Mouse (Mus musculus) liver, adult 2 months (tissue): Measurements from ENCODE around the gene Gm10382. TPM values are rescaled to one million over a fixed set of nuclear protein-coding genes. Genes with fewer than 3 reads are reported as not detected.
"Not testable (repeated sequence)": the region's sequence is repeated elsewhere in the genome, so short reads cannot be mapped to it uniquely, and the experiment has no call there.

ENCODE experiments used
- DNase-seq: peaks from one replicate; pipeline ENCODE4 v3.0.0-alpha.2; 2011; ENCODE audit warnings: low read depth, low spot score; ENCODE audit errors: extremely low read depth
- H3K27ac ChIP-seq: fragments of 200-500 bp; replicated peaks from 2 replicates; pipeline ENCODE4 v1.5.1; 2012; ENCODE audit warnings: low read depth, mild to moderate bottlenecking, control low read depth, inconsistent platforms, low read length; ENCODE audit not compliant: insufficient read depth
- H3K27me3 ChIP-seq: fragments of 200-500 bp; 2 replicates; pipeline ENCODE4 v1.6.1; 2012; ENCODE audit warnings: mild to moderate bottlenecking, moderate library complexity, low read length, inconsistent platforms; ENCODE audit not compliant: control insufficient read depth, insufficient read depth
- H3K36me3 ChIP-seq: fragments of 200-500 bp; 2 replicates; pipeline ENCODE4 v1.6.1; 2012; ENCODE audit warnings: low read length, inconsistent platforms; ENCODE audit not compliant: control insufficient read depth, insufficient read depth
- H3K4me1 ChIP-seq: fragments of 200-500 bp; 2 replicates; pipeline ENCODE4 v1.6.1; 2011; ENCODE audit warnings: low read length; ENCODE audit not compliant: control insufficient read depth, insufficient read depth
- H3K4me3 ChIP-seq: fragments of 200-500 bp; 2 replicates; pipeline ENCODE4 v1.5.1; 2011; ENCODE audit warnings: low read depth, mild to moderate bottlenecking, control low read depth, low read length, moderate library complexity; ENCODE audit not compliant: insufficient read depth
- H3K79me2 ChIP-seq: fragments of 200-500 bp; 2 replicates; pipeline ENCODE4 v1.6.1; 2012; ENCODE audit warnings: inconsistent platforms, mild to moderate bottlenecking, low read length, moderate library complexity; ENCODE audit not compliant: control insufficient read depth, insufficient read depth
- H3K9ac ChIP-seq: fragments of 200-500 bp; 2 replicates; pipeline ENCODE4 v1.6.1; 2012; ENCODE audit warnings: low read depth, mild to moderate bottlenecking, control low read depth, inconsistent platforms, low read length
- CTCF ChIP-seq: fragments of 200-500 bp; IDR thresholded peaks from 2 replicates; pipeline ENCODE4 v1.5.1; 2011; ENCODE audit warnings: low read depth, low read length, control low read depth
- POLR2A ChIP-seq: fragments of 200-500 bp; IDR thresholded peaks from 2 replicates; pipeline ENCODE4 v1.6.1; 2011; ENCODE audit warnings: low read length, control low read depth; ENCODE audit not compliant: insufficient read depth; ENCODE audit errors: extremely low read depth
- WGBS: fragments of 180-500 bp; shearing (Covaris S2); methylation state at CpG from one replicate; pipeline ENCODE4 v1.1.7; 2018; 5-methylcytosine and 5-hydroxymethylcytosine counted together
- polyA plus RNA-seq: library from polyadenylated mRNA; depleted of rRNA; stranded (reverse); fragments of >200 nt; gene quantifications from 2 replicates; pipeline ENCODE4 v1.2.3, GENCODE M21; 2012
- total RNA-seq: library from RNA; depleted of rRNA; stranded (reverse); fragments of >200 nt; gene quantifications from 2 replicates; pipeline ENCODE4 v1.2.3, GENCODE M21; 2014

Gene Gm10382
- total and polyA plus RNA-seq, 2 experiments: 0.24 TPM; not detected in 1

DNA sequence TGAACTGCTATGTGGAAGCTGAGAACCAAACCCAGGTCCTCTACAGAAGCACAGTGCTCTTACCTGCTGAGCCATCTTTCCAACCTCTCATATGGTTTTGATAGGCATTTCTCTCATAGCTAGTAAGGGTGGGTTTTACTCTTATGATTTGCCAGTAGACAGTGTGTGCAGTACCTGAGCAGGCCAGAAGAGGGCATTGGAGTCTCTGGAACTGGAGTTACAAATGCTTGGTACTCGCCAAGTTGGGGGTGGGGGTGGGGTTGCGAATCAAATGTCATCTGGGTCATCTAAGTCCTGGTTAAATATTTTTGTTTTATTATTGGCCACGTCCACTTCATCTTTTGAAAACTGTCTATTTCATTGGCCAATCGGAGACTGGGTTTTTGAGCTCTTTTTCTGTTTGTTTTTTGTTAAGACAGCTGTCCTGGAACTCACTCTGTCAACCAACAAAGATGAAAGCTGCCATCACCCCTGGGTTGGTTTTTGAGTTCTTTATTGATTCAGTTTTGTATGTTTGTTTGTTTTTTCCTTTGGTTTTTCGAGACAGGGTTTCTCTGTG, 22.9 kb downstream of the Gm10382 start:
- no peak overlapping the region for H3K9ac ChIP-seq
- no peak for TF ChIP-seq POLR2A
- peak; percentile 63 for TF ChIP-seq CTCF
- 14% methylated on average over 5 of the region's 5 CpGs for WGBS

DNA sequence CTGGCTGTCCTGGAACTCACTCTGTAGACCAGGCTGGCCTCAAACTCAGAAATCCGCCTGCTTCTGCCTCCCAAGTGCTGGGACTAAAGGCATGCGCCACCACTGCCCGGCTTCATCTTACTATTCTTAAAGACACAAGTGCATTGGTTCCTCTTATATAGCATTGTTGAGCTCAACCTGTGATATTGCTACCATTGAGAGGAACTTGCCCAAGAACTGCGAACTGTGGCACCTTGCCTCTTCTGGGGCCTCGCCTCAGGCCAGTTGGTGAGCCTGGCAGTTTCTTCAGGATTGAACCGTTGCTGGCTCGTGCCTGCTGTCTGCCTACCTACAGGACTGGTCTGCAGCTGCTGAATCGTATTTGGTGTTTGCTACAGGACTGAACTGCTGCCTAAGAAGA, 23.4 kb downstream of the Gm10382 start:
- DNase-seq: peak; percentile 60
- H3K79me2 ChIP-seq, H3K4me3 ChIP-seq, H3K27me3 ChIP-seq: not testable (repeated sequence)
- 37% methylated on average over 8 of the region's 8 CpGs for WGBS
- Histone ChIP-seq H3K36me3 (peaks cover 15% of the 10 kb centered on the region; the same call in 1 of the 2 replicates), H3K27ac (peak overlapping the region; percentile 97), H3K4me1 (peaks cover 16% of the 10 kb centered on the region), H3K9ac (0 out of 2 replicates have a peak overlapping the region, but pooled peaks have one; percentile 14)

More for the DNA sequence above, 22.9 kb downstream of the Gm10382 start:
- H3K36me3 ChIP-seq: peaks cover 10% of the 10 kb centered on the region; the same call in 1 of the 2 replicates
- H3K4me3 ChIP-seq: no peak overlapping the region
- H3K27ac ChIP-seq: peak overlapping the region; percentile 97
- peak; percentile 97 for DNase-seq
- peaks cover 17% of the 10 kb centered on the region for H3K4me1 ChIP-seq
- H3K79me2 ChIP-seq: no peaks in the 10 kb centered on the region
- H3K27me3 ChIP-seq: no peaks in the 10 kb centered on the region

DNA sequence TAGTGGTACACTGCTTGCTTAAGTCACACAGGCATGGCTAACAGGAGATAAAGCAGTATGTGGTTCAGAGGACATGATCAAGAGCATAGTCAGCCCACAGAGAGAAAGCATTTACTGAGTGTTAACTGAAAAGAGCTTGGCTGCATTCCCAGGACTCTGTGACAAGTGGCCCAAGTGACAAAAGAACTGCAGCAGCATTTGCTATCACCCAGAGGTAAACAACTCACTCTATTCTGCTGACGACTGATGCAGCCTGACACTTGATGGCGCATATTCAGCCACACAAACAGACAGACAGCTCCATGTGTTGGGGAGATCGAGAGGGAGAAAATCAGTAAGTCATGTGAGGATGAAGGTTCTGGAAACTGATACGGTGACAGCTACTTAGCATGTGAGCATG, 24.6 kb downstream of the Gm10382 start:
- 64% methylated on average over 4 of the region's 4 CpGs for WGBS
- Histone ChIP-seq H3K36me3 (peaks cover 17% of the 10 kb centered on the region; the same call in 1 of the 2 replicates), H3K27ac (0 out of 2 replicates have a peak overlapping the region, but pooled peaks have one; percentile 97), H3K4me1 (peaks cover 16% of the 10 kb centered on the region), H3K4me3 (no peak overlapping the region), H3K79me2 (no peaks in the 10 kb centered on the region), H3K9ac (no peak overlapping the region), H3K27me3 (no peaks in the 10 kb centered on the region)
- no peak for DNase-seq
- TF ChIP-seq CTCF (no peak), POLR2A (no peak)

DNA sequence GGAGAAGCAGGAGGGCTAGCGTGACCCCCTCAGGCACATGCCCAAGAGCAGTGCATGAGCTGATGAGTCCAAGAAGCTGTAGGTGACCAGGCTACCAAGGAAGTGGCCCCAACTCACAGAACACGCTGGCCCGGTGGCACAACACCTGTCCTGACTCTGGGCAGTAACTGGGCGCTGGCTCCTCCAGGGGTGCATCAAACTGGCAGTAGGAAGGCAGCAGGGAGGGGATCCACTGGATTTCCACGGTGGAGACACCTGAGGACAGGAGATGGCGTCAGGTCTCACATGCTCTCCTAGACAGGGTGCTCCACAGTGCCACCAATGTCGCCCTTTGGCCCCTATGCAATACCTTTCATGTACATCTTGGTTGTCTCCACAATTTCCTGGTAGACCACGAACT, 27.1 kb downstream of the Gm10382 start:
- no peaks in the 10 kb centered on the region for H3K27me3 ChIP-seq
- no peaks in the 10 kb centered on the region for H3K79me2 ChIP-seq
- no peak for TF ChIP-seq CTCF
- no peak for TF ChIP-seq POLR2A
- no peak for DNase-seq
- WGBS: 89% methylated on average over 8 of the region's 8 CpGs
- H3K9ac ChIP-seq: no peak overlapping the region
- no peak overlapping the region for H3K4me3 ChIP-seq
- H3K27ac ChIP-seq: no peak overlapping the region
- peaks cover 15% of the 10 kb centered on the region for H3K4me1 ChIP-seq
- peaks cover 19% of the 10 kb centered on the region; the same call in 1 of the 2 replicates for H3K36me3 ChIP-seq

DNA sequence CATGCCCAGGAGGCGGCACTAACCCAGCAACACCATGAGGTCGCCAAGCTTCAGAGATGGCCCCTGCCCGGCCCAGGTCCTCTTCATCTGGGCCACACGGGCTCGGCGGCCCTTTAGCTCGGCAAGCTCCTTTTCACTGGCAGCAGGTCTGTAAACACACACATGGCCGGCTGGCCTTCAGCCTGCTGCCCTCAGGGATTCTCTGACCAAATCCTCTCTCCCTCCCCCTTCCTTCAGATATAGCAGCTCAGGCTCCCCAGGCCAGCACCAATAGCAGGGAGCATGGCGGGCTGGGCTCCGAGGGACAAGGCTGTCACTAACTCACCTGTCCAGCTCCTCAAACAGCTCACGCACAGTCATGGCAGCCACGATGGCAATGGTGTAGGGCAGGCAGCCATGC, 29.5 kb downstream of the Gm10382 start:
- TF ChIP-seq CTCF (no peak), POLR2A (no peak)
- 0 out of 2 replicates have a peak, but pooled peaks cover 2% of the 10 kb centered on the region for H3K4me1 ChIP-seq
- no peak overlapping the region for H3K27ac ChIP-seq
- H3K79me2 ChIP-seq: no peaks in the 10 kb centered on the region
- H3K9ac ChIP-seq: no peak overlapping the region
- H3K36me3 ChIP-seq: peaks cover 19% of the 10 kb centered on the region; the same call in 1 of the 2 replicates
- peak; percentile 51 for DNase-seq
- WGBS: 75% methylated on average over 12 of the region's 12 CpGs
- no peak overlapping the region for H3K4me3 ChIP-seq
- no peaks in the 10 kb centered on the region for H3K27me3 ChIP-seq

DNA sequence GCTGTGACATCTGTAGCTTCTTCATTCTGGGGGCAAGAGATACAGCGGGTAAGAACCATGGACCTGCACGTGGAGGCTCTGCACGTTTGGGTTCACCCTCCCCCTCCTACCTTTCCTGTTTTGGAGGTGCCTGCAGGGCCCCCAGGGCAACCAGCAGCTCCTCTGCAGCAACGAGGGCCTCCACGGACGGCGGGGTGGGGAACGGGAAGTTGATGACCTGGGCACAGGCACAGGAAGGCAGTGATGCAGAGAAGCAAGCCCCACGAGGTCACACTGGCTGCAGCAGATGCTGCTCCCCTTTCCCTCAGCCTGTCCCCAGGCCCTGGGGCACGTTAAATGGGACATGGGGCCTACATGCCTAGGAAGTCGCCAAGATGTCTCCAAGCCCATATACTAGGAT, 30.0 kb downstream of the Gm10382 start:
- DNase-seq: no peak
- peaks cover 18% of the 10 kb centered on the region; the same call in 1 of the 2 replicates for H3K36me3 ChIP-seq
- H3K4me3 ChIP-seq: no peak overlapping the region
- H3K27me3 ChIP-seq: no peaks in the 10 kb centered on the region
- no peak overlapping the region for H3K27ac ChIP-seq
- no peak overlapping the region for H3K9ac ChIP-seq
- H3K79me2 ChIP-seq: no peaks in the 10 kb centered on the region
- WGBS: 85% methylated on average over 11 of the region's 11 CpGs
- H3K4me1 ChIP-seq: no peaks in the 10 kb centered on the region
- no peak for TF ChIP-seq CTCF
- TF ChIP-seq POLR2A: no peak
